ENCODE assay signal across 14 mouse cellular contexts in the genomic region with DNA sequence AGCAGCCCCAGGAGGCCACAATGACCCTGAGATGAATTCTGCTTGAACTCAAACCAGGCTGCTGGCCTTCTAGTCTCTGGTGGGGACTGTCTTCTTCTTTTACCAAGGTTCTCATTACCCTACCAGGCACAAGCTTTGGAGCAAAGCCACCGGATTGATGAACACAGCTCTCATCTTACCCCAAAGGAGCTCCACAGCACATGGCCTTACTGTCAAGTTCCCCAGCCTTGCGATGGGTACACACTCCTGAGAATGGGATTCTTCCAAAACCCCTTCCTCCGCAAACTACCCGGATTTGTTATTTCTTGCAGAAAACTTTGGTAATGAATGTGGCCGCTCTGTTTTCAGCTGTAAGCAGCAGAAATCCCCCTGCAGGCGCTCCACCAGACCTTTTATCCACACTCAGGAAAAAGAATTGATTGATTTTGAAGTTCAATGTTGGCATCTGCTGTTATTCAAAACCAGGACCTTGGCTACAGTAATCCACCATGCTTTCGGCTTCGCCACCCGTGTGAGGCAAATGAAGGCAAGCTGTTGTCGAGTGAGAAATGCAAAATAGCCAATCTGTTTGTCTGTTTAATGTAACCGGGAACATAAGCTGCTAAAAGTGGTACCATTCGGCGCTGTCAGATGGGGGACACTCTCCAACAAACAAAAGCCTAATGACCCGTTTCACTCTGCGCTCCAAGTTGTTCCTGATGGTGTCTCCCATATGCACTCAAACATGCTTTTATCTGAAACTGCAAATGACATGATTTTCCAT.
DNase-seq lines count a peak whose midpoint lies in the region; ATAC-seq and TF ChIP-seq lines count a peak whose summit lies in the region.
"Had no signal": no experiment of that assay in that cellular context is flagged by ENCODE, and none has a peak within 500 bp of the region (broad histone marks: within the 10 kb centered on the region; RNA-seq: fewer than 3 reads in every experiment).

No protein-coding gene starts in this region.

- DNase-seq in cerebellum, postnatal 10 days, result peak; percentile 52 to 53
- DNase-seq in cerebellum, postnatal 36 days, result no peak
- no peak for DNase-seq in liver, postnatal 0 days
- no peak for DNase-seq in liver, embryonic 11.5 days (ENCODE audit: low spot score)
- peak; percentile 67 for DNase-seq in brain, embryonic 18.5 days (ENCODE audit: low read depth, low spot score)
- peak; percentile 54 for DNase-seq in layer of hippocampus, adult 9-10 months (ENCODE audit: low spot score)
- DNase-seq in adrenal gland, adult (ENCODE audit: inconsistent age in 2 of 2, low spot score in 1 of 2), result no peak
- no peak for DNase-seq in kidney, postnatal 25 days
- DNase-seq: B cell, adult 2 months; kidney, postnatal 10 days; liver, embryonic 13.5 days; thymus, postnatal 4 days had no signal

- 82% methylated on average over 15 of the region's 15 CpGs for WGBS in liver, postnatal 0 days (ENCODE audit: insufficient replicate concordance)
- 82% methylated on average over 15 of the region's 15 CpGs for WGBS in liver, embryonic 11.5 days

- peaks cover 7% of the 10 kb centered on the region; the same call in 1 of the 2 replicates for H3K4me1 ChIP-seq in liver, postnatal 0 days (ENCODE audit: insufficient read depth)
- H3K4me1 ChIP-seq in liver, embryonic 11.5 days (replicated peaks; ENCODE audit: control insufficient read depth, insufficient read depth, low read length), result no peaks in the 10 kb centered on the region
- H3K4me1 ChIP-seq: liver, embryonic 13.5 days had no signal

- no peak for TF ChIP-seq EP300 in liver, postnatal 0 days (IDR thresholded peaks at IDR 0.05; ENCODE audit: low read depth)

- H3K27ac ChIP-seq in liver, postnatal 0 days (ENCODE audit: low read depth), result 0 out of 2 replicates have a peak overlapping the region, but pooled peaks have one; percentile 7
- no peak overlapping the region for H3K27ac ChIP-seq in liver, embryonic 11.5 days (ENCODE audit: low read depth, low read length)
- H3K27ac ChIP-seq: liver, embryonic 13.5 days; stomach, postnatal 0 days had no signal

- H3K4me3 ChIP-seq in liver, postnatal 0 days (ENCODE audit: low read depth, low read length), result no peak overlapping the region
- no peak overlapping the region for H3K4me3 ChIP-seq in liver, embryonic 11.5 days (ENCODE audit: low read depth, low read length)
- H3K4me3 ChIP-seq: erythroblast, embryonic 14.5 days; liver, embryonic 13.5 days had no signal

- ATAC-seq in liver, postnatal 0 days, result no peak
- no peak for ATAC-seq in liver, embryonic 11.5 days (replicated peaks; ENCODE audit: low FRiP score)

- TF ChIP-seq CTCF in liver, postnatal 0 days (IDR thresholded peaks at IDR 0.05; ENCODE audit: low read depth), result no peak

- H3K9me3 ChIP-seq in liver, postnatal 0 days (ENCODE audit: low read length), result no peaks in the 10 kb centered on the region
- no peaks in the 10 kb centered on the region for H3K9me3 ChIP-seq in liver, embryonic 11.5 days (ENCODE audit: control insufficient read depth, low read length)
- H3K9me3 ChIP-seq: liver, embryonic 13.5 days had no signal

- H3K36me3 ChIP-seq in liver, postnatal 0 days (replicated peaks; ENCODE audit: insufficient read depth, low read length), result no peaks in the 10 kb centered on the region
- H3K36me3 ChIP-seq in liver, embryonic 11.5 days (ENCODE audit: control insufficient read depth, insufficient read depth, low read length), result no peaks in the 10 kb centered on the region
- H3K36me3 ChIP-seq: liver, embryonic 13.5 days had no signal

- no peaks in the 10 kb centered on the region for H3K27me3 ChIP-seq in liver, postnatal 0 days (ENCODE audit: insufficient read depth, low read length)
- H3K27me3 ChIP-seq in liver, embryonic 11.5 days (replicated peaks; ENCODE audit: control insufficient read depth, insufficient read depth, low read length), result no peaks in the 10 kb centered on the region; the same call in 1 of the 2 replicates
- H3K27me3 ChIP-seq: liver, embryonic 13.5 days had no signal

- no peak overlapping the region for H3K9ac ChIP-seq in liver, postnatal 0 days (replicated peaks)
- H3K9ac ChIP-seq in liver, embryonic 11.5 days (ENCODE audit: low read depth, low read length), result no peak overlapping the region
- H3K9ac ChIP-seq: liver, embryonic 13.5 days had no signal

- H3K4me2 ChIP-seq in liver, postnatal 0 days (ENCODE audit: low read depth, low read length), result no peak overlapping the region
- H3K4me2 ChIP-seq in liver, embryonic 11.5 days, result no peak overlapping the region
- H3K4me2 ChIP-seq: liver, embryonic 13.5 days had no signal

Comparison
In these comparisons a context has a peak if more than half of its experiments do, and no peak if none do; other contexts are left out.
1. DNase-seq: peak in cerebellum, postnatal 10 days (2 of 2), brain, embryonic 18.5 days (single experiment) and layer of hippocampus, adult 9-10 months (single experiment); none in cerebellum, postnatal 36 days (0 of 2), liver, postnatal 0 days (single experiment), liver, embryonic 11.5 days (single experiment), adrenal gland, adult (0 of 2) and kidney, postnatal 25 days (0 of 2).